Mouse (Mus musculus) liver, embryonic 14.5 days (tissue): ENCODE measurements around the gene Chst14.

ENCODE experiments used
- CTCF ChIP-seq: IDR thresholded peaks from 2 replicates; pipeline ENCODE4 v1.5.1; 2016; ENCODE audit warnings: antibody characterized with exemption, low read depth, control low read depth
- EP300 ChIP-seq: IDR thresholded peaks from 2 replicates; pipeline ENCODE4 v1.6.1; 2016; ENCODE audit warnings: antibody characterized with exemption, low read depth

- TF ChIP-seq CTCF (no peak), EP300 (no peak)
Observed at GRCm38 (mm10) chr2:118907781-118908180, 18.5 kb upstream of the Chst14 start.
